Mouse (Mus musculus) G1E (cell line): ENCODE results near the gene Phex.

Source experiments
- CTCF ChIP-seq: IDR thresholded peaks from 2 replicates; pipeline ENCODE4 v1.5.1; 2012; ENCODE audit warnings: low read depth, low read length, inconsistent platforms, mixed read lengths
- GATA1 ChIP-seq: IDR thresholded peaks from 2 replicates; pipeline ENCODE4 v1.6.1; 2012; ENCODE audit warnings: borderline replicate concordance, low read length, inconsistent platforms, mixed read lengths
- GATA2 ChIP-seq: IDR thresholded peaks from 2 replicates; pipeline ENCODE4 v1.6.1; 2012; ENCODE audit warnings: low read depth, low read length, inconsistent platforms, borderline replicate concordance
- TAL1 ChIP-seq: conservative IDR thresholded peaks from 2 replicates; pipeline ENCODE4 v1.6.1; 2012; ENCODE audit warnings: low read depth, low read length, inconsistent platforms, mixed read lengths

DNA sequence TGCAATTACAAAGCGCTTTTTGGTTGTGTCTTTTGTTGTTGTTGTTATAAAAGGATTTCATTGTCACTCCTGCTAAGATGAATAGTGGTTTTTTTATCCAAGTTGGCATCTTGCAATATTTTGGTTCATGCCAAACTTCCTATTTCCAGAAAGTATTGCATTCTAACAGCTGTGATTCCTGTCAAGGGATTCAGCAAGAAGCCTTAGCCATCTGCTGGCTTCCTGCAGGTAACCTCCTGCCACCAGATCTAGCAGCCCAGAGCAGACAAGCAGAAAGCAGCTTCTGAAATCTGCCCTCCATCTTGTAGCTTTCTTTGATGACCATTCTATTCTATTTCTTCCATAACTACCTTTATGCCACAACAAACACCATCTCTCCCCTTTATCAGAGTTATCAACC lies 212.4 kb downstream of the Phex start:
- TF ChIP-seq TAL1 (no peak), CTCF (no peak), GATA2 (no peak), GATA1 (no peak)
